Mouse (Mus musculus): ENCODE measurements around the gene Tmem106c. TPM values are rescaled to one million over a fixed set of nuclear protein-coding genes. Genes with fewer than 3 reads are reported as not detected.

Tmem106c gene
- polyA plus RNA-seq (2014; fragmentation: Illumina TruSeq; extraction: RNeasy Lipid Tissue Mini Kit (QIAGEN cat#74804); ENCODE audit: low read depth, low replicate concordance), result 6.2 TPM

GRCm38 (mm10) chr15:97963989-97964835 lies at the start of gene Tmem106c:
Gene Tmem106c (plus strand): TSS chr15:97964200.

GRCm38 (mm10) chr15:98003822-98004739 lies 40.1 kb downstream of the Tmem106c start, which contains the start of gene Col2a1:
Gene Col2a1 (minus strand): TSS chr15:98004695.

Other genes with a start within 250 kb of the Tmem106c start
- 0.47 TPM for gene Endou, start 232.9 kb upstream of the Tmem106c start, polyA plus RNA-seq (2014; fragmentation: Illumina TruSeq; extraction: RNeasy Lipid Tissue Mini Kit (QIAGEN cat#74804); ENCODE audit: low read depth, low replicate concordance)
- gene Rapgef3, start 196.2 kb upstream of the Tmem106c start, polyA plus RNA-seq (2014; fragmentation: Illumina TruSeq; extraction: RNeasy Lipid Tissue Mini Kit (QIAGEN cat#74804); ENCODE audit: low read depth, low replicate concordance), result 0.38 TPM
- gene Slc48a1, start 185.7 kb upstream of the Tmem106c start, polyA plus RNA-seq (2014; fragmentation: Illumina TruSeq; extraction: RNeasy Lipid Tissue Mini Kit (QIAGEN cat#74804); ENCODE audit: low read depth, low replicate concordance), result 12.9 TPM
- 2.3 TPM for gene Hdac7, start 119.7 kb upstream of the Tmem106c start, polyA plus RNA-seq (2014; fragmentation: Illumina TruSeq; extraction: RNeasy Lipid Tissue Mini Kit (QIAGEN cat#74804); ENCODE audit: low read depth, low replicate concordance)
- 131 TPM for gene Vdr, start 53.6 kb upstream of the Tmem106c start, polyA plus RNA-seq (2014; fragmentation: Illumina TruSeq; extraction: RNeasy Lipid Tissue Mini Kit (QIAGEN cat#74804); ENCODE audit: low read depth, low replicate concordance)
- not detected for gene Col2a1, start 40.5 kb downstream of the Tmem106c start, polyA plus RNA-seq (2014; fragmentation: Illumina TruSeq; extraction: RNeasy Lipid Tissue Mini Kit (QIAGEN cat#74804); ENCODE audit: low read depth, low replicate concordance)
- 2.1 TPM for gene Pfkm, start 128.4 kb downstream of the Tmem106c start, polyA plus RNA-seq (2014; fragmentation: Illumina TruSeq; extraction: RNeasy Lipid Tissue Mini Kit (QIAGEN cat#74804); ENCODE audit: low read depth, low replicate concordance)
- gene Senp1, start 129.5 kb downstream of the Tmem106c start, polyA plus RNA-seq (2014; fragmentation: Illumina TruSeq; extraction: RNeasy Lipid Tissue Mini Kit (QIAGEN cat#74804); ENCODE audit: low read depth, low replicate concordance), result 38.8 TPM
- 33.2 TPM for gene Asb8, start 201.4 kb downstream of the Tmem106c start, polyA plus RNA-seq (2014; fragmentation: Illumina TruSeq; extraction: RNeasy Lipid Tissue Mini Kit (QIAGEN cat#74804); ENCODE audit: low read depth, low replicate concordance)
- gene Ccdc184, start 203.0 kb downstream of the Tmem106c start, polyA plus RNA-seq (2014; fragmentation: Illumina TruSeq; extraction: RNeasy Lipid Tissue Mini Kit (QIAGEN cat#74804); ENCODE audit: low read depth, low replicate concordance), result not detected
- gene Olfr288, start 231.3 kb downstream of the Tmem106c start, polyA plus RNA-seq (2014; fragmentation: Illumina TruSeq; extraction: RNeasy Lipid Tissue Mini Kit (QIAGEN cat#74804); ENCODE audit: low read depth, low replicate concordance), result not detected